Mouse (Mus musculus): ENCODE results near the gene Iqgap3.

Gene Iqgap3

GRCm38 (mm10) chr3:88081345-88082223 is at the start of gene Iqgap3:
TSS of gene Iqgap3 (plus strand) at chr3:88081971.
- peak; percentile 84 to 90 for DNase-seq (ENCODE audit: low spot score in 2 of 2)

DNA sequence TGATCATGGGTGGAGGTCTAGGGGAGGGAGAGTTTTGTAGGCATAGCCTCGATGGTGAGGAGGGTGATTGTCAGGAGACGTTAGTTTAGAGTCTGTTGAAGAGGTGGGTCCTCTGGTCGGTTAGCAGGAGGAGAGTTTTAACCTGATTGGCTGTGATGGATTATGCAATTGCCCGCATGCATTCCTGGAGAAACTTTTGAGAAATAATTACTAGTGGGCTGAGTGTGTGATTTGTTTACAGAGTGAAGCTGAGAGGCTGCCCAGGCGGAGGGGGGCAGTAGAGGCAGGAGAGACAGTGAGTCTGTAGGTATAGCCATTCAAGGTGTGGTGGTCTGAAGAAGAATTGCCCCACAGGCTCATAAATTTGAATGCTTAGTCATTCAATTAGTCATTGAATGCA is 48.3 kb upstream of the Iqgap3 start:
- DNase-seq (ENCODE audit: low spot score in 2 of 2): no peak

DNA sequence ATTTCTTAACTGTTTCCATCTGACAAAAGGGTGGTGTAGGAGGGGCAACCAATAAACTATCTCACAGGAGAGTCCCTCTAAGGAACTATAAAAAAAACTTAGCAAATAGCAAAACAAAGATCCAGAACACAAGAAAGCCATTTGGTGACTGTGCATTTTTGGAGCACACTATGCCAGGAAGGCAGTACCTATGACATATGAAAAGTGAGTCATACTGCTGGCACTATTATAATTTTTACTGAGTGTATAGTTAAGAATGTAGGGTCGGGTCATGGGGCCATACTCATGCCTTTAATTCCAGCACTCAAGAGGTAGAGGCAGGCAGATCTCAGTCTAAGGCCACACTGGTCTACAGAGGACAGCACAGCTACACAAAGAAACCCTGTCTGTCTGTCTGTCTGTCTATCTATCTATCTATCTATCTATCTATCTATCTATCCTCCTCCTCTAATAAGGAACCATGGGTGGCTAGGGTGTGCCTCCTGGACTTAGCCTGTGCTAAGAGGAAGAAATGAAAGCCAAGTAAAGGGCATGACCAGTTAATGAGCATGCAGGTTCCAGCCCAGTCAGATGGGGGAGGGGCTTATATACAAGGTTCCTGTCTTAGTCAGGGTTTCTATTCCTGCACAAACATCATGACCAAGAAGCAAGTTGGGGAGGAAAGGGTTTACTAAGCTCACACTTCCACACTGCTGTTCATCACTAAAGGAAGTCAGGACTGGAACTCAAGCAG is 46.0 kb upstream of the Iqgap3 start:
- DNase-seq (ENCODE audit: low spot score in 2 of 2): no peak

GRCm38 (mm10) chr3:88042661-88043421 is 38.9 kb upstream of the Iqgap3 start, which contains the start of gene Gpatch4:
TSS of gene Gpatch4 (plus strand) at chr3:88043108.
- DNase-seq (ENCODE audit: low spot score in 2 of 2): peak; percentile 83 to 87

GRCm38 (mm10) chr3:88049532-88049931 is 32.2 kb upstream of the Iqgap3 start:
- DNase-seq (ENCODE audit: low spot score in 2 of 2): no peak

GRCm38 (mm10) chr3:88057030-88057429 is 24.7 kb upstream of the Iqgap3 start:
- DNase-seq (ENCODE audit: low spot score in 2 of 2): no peak

DNA sequence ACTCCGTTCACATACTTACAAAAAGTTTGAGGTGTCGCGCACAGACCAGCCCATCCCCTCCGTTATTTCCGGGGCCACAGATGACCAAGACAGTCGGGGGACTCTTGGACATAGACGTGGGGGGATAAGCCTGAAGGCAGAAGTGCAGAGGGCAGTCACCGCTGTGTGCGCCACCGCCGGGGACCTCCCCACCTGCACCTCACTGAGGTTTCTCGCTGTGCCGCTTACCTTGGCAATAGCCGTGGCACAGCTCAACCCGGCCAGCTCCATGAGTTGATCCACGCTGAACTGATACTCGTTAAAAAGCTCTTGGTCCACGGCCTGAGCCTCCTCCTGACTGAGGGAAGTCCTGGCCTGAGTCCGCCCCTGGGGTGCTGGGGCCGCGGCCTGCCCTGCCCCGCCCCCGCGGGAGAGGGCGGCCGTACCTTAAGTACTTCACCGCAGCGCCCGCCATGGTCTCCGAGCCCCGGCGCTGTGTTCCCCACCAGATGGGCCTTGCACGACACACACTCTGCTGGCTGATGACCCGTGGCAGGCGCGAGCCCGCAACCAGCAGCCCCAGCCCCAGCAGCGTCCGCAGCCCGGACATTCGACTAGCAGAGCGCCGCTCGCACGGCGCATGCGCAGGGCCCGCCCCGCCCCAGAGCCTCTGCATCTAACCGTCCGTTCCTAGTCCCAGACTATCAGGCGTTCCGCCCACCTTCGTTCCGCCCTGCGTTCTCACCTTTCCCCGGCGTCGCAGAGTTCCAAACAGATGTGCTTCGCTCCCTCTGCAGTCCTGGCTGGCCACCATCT is 23.7 kb upstream of the Iqgap3 start, which contains the start of gene Naxe:
TSS of gene Naxe (minus strand) at position 594 of the 795 bp plus-strand sequence.
- peak; percentile 83 to 85 for DNase-seq (ENCODE audit: low spot score in 2 of 2)

- DNase-seq (ENCODE audit: low spot score in 2 of 2): no peak
These were observed 13.4 kb upstream of the Iqgap3 start for GRCm38 (mm10) chr3:88068386-88068785.

GRCm38 (mm10) chr3:88071783-88072182 is 10.0 kb upstream of the Iqgap3 start:
- peak; percentile 66 to 71 for DNase-seq (ENCODE audit: low spot score in 2 of 2)

- no peak for DNase-seq (ENCODE audit: low spot score in 2 of 2)
These were observed 8.1 kb upstream of the Iqgap3 start for GRCm38 (mm10) chr3:88073631-88074030.

DNA sequence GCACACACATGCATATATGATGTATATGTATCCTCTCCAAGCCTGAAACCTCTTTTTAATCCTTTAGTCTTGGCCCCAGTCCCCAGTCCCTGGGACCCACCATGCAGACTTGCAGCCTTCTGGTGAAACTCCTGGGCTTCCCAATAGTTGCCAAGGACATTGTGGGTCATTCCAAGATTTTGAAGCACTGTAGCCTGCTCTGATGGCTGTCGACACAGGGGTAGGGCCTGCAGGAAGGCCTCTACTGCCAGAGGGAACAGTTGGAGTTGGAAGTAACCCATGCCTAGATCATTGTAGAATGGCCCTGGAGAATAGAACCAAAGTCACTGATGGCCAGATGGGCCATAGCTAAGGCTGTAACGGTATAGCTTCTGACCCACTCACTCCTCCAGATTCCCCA is 7.4 kb upstream of the Iqgap3 start:
- no peak for DNase-seq (ENCODE audit: low spot score in 2 of 2)

- DNase-seq (ENCODE audit: low spot score in 2 of 2): no peak
These were observed 7.0 kb upstream of the Iqgap3 start for GRCm38 (mm10) chr3:88074766-88075165.

DNA sequence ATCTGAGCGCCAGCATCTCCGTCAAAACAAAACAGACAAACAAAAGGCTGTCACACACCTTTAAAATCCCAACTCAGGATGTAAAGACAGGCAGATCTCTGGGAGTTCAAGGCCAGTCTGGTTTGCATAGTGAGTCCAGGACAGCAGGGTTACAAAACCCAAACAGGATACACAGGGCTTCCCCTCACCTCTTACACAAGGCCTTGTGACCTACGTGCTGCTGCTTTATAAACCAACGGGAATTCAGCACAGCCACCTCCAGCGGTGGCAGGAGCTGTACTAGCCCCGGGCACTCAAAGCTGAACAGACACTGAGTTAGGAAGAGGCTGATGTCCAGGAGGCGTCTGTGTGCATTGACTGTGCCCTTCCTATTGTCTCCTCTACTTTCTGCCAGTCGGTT is 4.3 kb upstream of the Iqgap3 start:
- DNase-seq (ENCODE audit: low spot score in 2 of 2): no peak

- DNase-seq (ENCODE audit: low spot score in 2 of 2): no peak
These were observed 3.6 kb upstream of the Iqgap3 start, which contains the start of gene Ttc24 for GRCm38 (mm10) chr3:88078204-88078603. TSS of gene Ttc24 (minus strand) at chr3:88078304.

DNA sequence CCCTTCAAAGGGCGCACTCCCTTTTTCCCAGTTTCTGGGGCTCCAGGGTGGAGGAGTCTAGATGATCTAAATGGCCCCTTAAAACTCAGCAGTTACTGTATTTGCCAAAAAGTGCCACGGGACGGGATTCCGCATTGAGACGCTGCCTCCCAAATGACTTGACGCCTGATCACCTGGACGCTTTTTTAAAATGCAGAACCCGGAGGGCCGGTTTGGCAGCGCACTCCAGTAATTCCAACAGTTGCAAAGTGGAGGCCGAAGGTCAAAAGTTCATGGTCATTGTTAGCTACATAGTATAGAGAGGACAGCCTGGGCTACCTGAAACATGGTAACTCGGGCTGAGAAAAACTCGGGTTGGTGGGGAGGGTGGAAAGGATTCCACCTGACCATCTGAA is 450 bp downstream of the Iqgap3 start:
- no peak for DNase-seq (ENCODE audit: low spot score in 2 of 2)

GRCm38 (mm10) chr3:88082663-88083062 is 892 bp downstream of the Iqgap3 start:
- DNase-seq (ENCODE audit: low spot score in 2 of 2): peak; percentile 20 to 23

DNA sequence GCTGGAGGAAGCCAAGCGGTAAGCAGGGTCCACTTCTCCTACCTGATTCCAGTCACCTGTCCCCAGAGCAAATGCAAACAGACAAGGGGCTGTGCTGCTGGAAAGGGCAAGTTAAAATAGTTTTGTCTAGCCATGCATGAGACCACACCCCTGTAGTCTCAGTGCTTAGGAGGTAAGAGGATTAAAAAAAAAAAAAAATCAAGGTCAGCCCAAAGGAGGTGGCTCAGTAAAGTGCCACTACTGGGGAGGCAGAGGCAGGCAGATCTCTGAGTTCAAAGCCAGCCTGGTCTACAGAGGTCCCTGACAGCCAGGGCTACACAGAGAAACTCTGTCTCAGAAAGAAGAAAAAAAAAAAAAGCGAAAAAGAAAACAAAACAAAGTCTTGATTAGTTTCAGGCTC is 2.2 kb downstream of the Iqgap3 start:
- DNase-seq (ENCODE audit: low spot score in 2 of 2): no peak

DNA sequence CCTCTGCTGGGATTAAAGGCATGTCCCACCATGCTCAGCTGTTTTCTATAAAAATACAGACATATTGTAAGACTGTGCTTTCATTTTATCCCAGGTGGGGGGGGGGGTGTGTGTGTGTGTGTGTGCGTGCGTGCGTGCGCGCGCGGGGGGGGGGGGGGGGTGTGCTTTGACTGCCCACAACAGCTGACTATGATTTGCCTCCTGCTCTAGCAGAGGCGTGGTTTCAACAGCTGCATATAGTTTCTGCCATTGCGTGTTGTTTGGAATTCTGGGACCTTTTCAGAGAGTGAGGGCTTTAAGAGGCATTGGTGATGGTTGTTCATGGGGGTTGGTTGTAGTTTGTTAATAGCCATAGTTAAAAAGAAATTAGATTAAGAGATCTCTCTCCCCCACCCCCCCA is 3.7 kb downstream of the Iqgap3 start:
- no peak for DNase-seq (ENCODE audit: low spot score in 2 of 2)

DNA sequence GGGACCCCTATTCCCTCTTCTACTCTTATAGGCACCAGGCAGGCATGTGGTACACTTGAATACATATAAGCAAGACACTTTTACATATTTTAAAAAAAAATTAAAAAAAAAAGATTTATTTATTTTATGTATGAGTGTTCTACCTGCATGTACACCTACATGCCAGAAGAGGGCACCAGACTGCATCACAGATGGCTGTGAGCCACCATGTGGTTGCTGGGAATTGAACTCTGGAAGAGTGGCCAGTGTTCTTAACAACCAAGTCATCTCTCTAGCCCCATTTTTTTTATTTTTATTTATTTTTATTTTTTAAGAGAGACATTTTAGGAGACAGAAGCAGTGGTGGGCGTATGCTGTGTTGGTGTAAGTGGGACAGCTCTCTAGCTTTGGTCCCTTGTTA is 5.9 kb downstream of the Iqgap3 start:
- DNase-seq (ENCODE audit: low spot score in 2 of 2): peak in 1 of 2 experiments; percentile 20

DNA sequence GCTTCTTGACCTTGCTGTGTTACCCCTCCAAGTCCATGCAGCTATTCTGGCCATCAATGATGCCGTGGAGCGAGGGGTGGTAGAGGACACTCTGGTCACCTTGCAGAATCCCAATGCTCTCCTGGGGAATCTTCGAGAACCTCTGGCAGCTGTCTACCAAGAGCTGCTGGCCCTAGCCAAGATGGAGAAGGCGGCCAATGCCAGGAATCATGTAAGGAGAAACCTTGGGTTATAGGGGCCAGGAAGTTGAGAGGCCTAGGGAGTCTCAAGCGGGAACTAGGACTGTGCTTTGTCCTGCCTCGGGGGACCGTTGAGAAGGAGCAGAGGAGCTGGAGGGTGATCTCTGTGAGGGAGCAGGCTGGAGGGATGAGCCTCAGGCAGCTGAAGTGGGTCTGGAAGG is 8.3 kb downstream of the Iqgap3 start:
- no peak for DNase-seq (ENCODE audit: low spot score in 2 of 2)

DNA sequence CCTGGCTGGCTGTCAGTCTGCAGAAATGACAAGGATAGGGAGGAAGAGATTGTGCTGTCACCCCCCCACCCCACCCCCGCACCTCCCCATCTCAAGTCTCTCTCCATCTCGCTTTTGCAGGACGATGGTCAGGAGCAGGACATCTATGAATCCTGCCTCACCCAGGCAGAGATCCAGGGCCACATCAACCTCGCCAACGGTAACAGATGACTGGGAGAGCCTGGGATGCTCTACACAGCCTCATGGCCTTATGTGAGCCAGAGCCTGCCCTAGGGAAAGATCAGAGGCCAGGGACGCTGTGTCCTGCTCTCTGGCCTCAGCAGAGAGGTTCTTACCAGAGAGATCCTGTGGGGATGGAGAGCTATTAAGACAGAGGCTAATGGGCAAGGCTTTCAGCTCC is 8.8 kb downstream of the Iqgap3 start:
- DNase-seq (ENCODE audit: low spot score in 2 of 2): no peak

Data from spleen, postnatal 36 days (tissue).